Mouse (Mus musculus) spleen, adult 2 months (tissue): Measurements from ENCODE around the gene Spsb1. TPM values are rescaled to one million over a fixed set of nuclear protein-coding genes. Genes with fewer than 3 reads are reported as not detected.

Experiments
- DNase-seq, 2 experiments: peaks; one replicate each; pipeline versions ENCODE4 v3.0.0 to v3.0.0-alpha.2; 2012 to 2021; ENCODE audit warnings: low spot score in 2 of 2, low read depth in 1 of 2
- H3K27ac ChIP-seq: fragments of 200-500 bp; 2 replicates; pipeline ENCODE4 v1.5.1; 2012; ENCODE audit warnings: low read length, inconsistent platforms; ENCODE audit not compliant: insufficient read depth
- H3K27me3 ChIP-seq: fragments of 200-500 bp; 2 replicates; pipeline ENCODE4 v1.6.1; 2012; ENCODE audit warnings: mild to moderate bottlenecking, moderate library complexity, low read length, inconsistent platforms; ENCODE audit not compliant: control insufficient read depth, insufficient read depth
- H3K36me3 ChIP-seq: fragments of 200-500 bp; 2 replicates; pipeline ENCODE4 v1.6.1; 2012; ENCODE audit warnings: mild to moderate bottlenecking, low read length, inconsistent platforms; ENCODE audit not compliant: control insufficient read depth, insufficient read depth
- H3K4me1 ChIP-seq: fragments of 200-500 bp; 2 replicates; pipeline ENCODE4 v1.6.1; 2011; ENCODE audit warnings: inconsistent platforms; ENCODE audit not compliant: control insufficient read depth, insufficient read depth, insufficient read length
- H3K4me3 ChIP-seq: fragments of 200-500 bp; 2 replicates; pipeline ENCODE4 v1.5.1; 2011; ENCODE audit warnings: mild to moderate bottlenecking, inconsistent platforms; ENCODE audit not compliant: insufficient read depth, insufficient read length; ENCODE audit errors: extremely low read depth
- CTCF ChIP-seq: fragments of 200-500 bp; IDR thresholded peaks from 2 replicates; pipeline ENCODE4 v1.5.1; 2011; ENCODE audit warnings: mild to moderate bottlenecking, inconsistent platforms; ENCODE audit not compliant: insufficient read depth, insufficient read length, insufficient replicate concordance; ENCODE audit errors: extremely low read depth
- POLR2A ChIP-seq: fragments of 200-500 bp; IDR thresholded peaks from 2 replicates; pipeline ENCODE4 v1.6.1; 2011; ENCODE audit warnings: low read depth, low read length, inconsistent platforms
- WGBS: fragments of 180-500 bp; shearing (Covaris S2); methylation state at CpG from one replicate; pipeline ENCODE4 v1.1.7; 2018; 5-methylcytosine and 5-hydroxymethylcytosine counted together
- polyA plus RNA-seq: library from polyadenylated mRNA; depleted of rRNA; stranded (reverse); fragments of >200 nt; gene quantifications from 2 replicates; pipeline ENCODE4 v1.2.3, GENCODE M21; 2012

The Spsb1 gene
- polyA plus RNA-seq, 1 experiment = 5.9 TPM

DNA sequence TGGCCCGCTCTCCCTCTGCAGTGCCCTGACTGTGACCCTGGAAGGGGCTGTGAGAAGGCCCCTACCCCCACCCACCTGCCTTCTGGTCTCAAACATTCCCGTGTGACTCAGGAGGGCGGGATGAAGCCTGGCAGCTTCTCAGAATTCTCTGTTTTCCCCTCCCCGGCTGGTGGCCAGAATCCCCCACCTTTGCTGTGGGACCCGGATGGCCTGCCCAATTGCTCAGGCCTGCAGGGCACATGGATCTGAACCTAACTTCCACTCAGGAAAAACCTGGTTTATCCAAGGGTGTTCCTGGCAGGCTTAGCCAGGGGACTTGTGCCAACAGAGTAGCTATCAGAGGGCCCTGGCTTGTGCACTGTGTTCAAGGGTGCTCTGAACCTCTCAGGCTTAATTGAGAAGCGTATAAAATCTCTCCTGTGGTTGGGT lies 76.8 kb downstream of the Spsb1 start:
- no peak for DNase-seq
- no peaks in the 10 kb centered on the region for H3K27me3 ChIP-seq
- H3K4me3 ChIP-seq = no peak overlapping the region
- peaks cover 2% of the 10 kb centered on the region; the same call in 1 of the 2 replicates for H3K4me1 ChIP-seq
- no peaks in the 10 kb centered on the region for H3K36me3 ChIP-seq
- WGBS = 72% methylated on average over 6 of the region's 6 CpGs
- no peak overlapping the region for H3K27ac ChIP-seq
- TF ChIP-seq POLR2A (no peak), CTCF (no peak)

DNA sequence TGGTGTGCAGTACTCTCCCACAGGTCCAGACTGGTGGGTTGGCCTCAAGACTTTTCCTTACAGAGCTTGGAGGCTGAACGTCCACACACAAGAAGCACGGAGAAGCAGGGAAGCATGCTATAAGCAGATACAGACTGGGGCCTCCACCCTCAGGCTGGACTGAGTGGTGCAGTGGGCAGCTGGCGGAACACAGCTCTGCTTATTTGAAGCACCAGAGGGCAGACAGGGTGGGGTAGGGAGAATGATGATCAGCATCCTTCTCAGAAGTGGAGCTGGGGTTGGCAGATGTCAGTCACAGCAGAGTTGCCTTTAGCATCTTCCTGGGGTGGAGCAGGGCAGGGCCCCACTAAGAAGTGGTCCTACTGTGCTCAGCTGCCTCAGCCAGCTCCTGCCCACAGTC lies 77.6 kb downstream of the Spsb1 start:
- H3K4me3 ChIP-seq = no peak overlapping the region
- 66% methylated on average over 3 of the region's 3 CpGs for whole genome bisulfite sequencing
- H3K27ac ChIP-seq = no peak overlapping the region
- H3K36me3 ChIP-seq = no peaks in the 10 kb centered on the region
- peaks cover 2% of the 10 kb centered on the region; the same call in 1 of the 2 replicates for H3K4me1 ChIP-seq
- DNase-seq = no peak
- no peaks in the 10 kb centered on the region for H3K27me3 ChIP-seq
- TF ChIP-seq POLR2A (no peak), CTCF (no peak)

GRCm38 (mm10) chr4:149876761-149877160 lies 78.1 kb downstream of the Spsb1 start:
- no peak for DNase-seq
- TF ChIP-seq POLR2A (no peak), CTCF (no peak)
- Histone ChIP-seq H3K27me3 (no peaks in the 10 kb centered on the region), H3K36me3 (no peaks in the 10 kb centered on the region), H3K4me3 (no peak overlapping the region), H3K27ac (no peak overlapping the region), H3K4me1 (peaks cover 2% of the 10 kb centered on the region; the same call in 1 of the 2 replicates)
- WGBS = 72% methylated on average over 6 of the region's 6 CpGs

- TF ChIP-seq POLR2A (no peak), CTCF (no peak)
- Histone ChIP-seq H3K36me3 (no peaks in the 10 kb centered on the region), H3K27ac (no peak overlapping the region), H3K27me3 (no peaks in the 10 kb centered on the region), H3K4me1 (peaks cover 2% of the 10 kb centered on the region; the same call in 1 of the 2 replicates), H3K4me3 (no peak overlapping the region)
- 44% methylated on average over 8 of the region's 8 CpGs for WGBS
- no peak for DNase-seq
Measured at GRCm38 (mm10) chr4:149875986-149876501, 78.8 kb downstream of the Spsb1 start.

DNA sequence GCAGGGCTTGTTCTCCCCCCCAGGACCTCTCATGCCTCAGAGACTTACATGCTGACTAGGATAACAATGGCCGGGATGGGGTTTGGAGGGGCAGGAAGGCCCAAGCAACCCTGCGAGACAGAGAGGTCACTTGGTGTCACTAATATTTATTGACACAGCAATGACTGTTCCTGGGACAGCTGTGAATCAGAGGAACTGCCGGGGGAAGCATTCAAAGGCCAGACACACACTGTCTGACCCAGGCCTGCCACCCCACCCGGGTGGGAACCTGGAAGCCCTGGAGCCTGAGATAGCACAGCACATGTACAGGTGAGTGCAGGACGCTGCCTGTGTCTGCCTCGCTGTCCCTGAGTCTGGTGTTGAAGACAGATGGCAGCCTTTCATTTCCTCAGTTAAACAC lies 79.5 kb downstream of the Spsb1 start:
- no peak for DNase-seq
- TF ChIP-seq POLR2A (no peak), CTCF (no peak)
- WGBS = 79% methylated on average over 6 of the region's 6 CpGs
- Histone ChIP-seq H3K27ac (no peak overlapping the region), H3K4me1 (no peaks in the 10 kb centered on the region; the same call in 1 of the 2 replicates), H3K27me3 (no peaks in the 10 kb centered on the region), H3K36me3 (no peaks in the 10 kb centered on the region), H3K4me3 (no peak overlapping the region)

DNA sequence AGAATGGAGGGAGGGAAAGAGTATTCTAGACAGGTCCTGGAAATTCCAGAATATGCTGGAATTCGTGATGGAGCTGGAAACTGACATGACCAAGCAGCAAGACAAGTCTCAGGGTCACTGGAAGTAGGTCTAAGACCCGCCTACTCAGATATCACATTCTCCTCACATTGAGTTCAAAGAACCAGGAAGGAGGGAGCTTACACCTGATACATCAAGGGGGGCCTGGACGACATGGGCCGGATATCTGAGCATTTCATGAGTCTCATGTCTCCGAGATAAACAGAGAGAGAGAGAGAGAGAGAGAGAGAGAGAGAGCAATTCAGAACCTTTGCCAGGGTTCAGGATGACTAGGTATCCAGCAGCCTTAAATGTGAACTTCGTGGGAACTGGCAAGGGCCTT lies 82.6 kb downstream of the Spsb1 start:
- Histone ChIP-seq H3K27ac (no peak overlapping the region), H3K27me3 (no peaks in the 10 kb centered on the region), H3K4me3 (no peak overlapping the region), H3K36me3 (no peaks in the 10 kb centered on the region), H3K4me1 (no peaks in the 10 kb centered on the region; the same call in 1 of the 2 replicates)
- no peak for DNase-seq
- 78% methylated on average over 6 of the region's 6 CpGs for WGBS
- TF ChIP-seq POLR2A (no peak), CTCF (no peak)

- Histone ChIP-seq H3K36me3 (no peaks in the 10 kb centered on the region), H3K4me1 (no peaks in the 10 kb centered on the region; the same call in 1 of the 2 replicates), H3K27me3 (no peaks in the 10 kb centered on the region), H3K27ac (0 out of 2 replicates have a peak overlapping the region, but pooled peaks have one; percentile 24), H3K4me3 (no peak overlapping the region)
- WGBS = 35% methylated on average over 7 of the region's 7 CpGs
- TF ChIP-seq POLR2A (no peak), CTCF (no peak)
- no peak for DNase-seq
Measured at GRCm38 (mm10) chr4:149871582-149871981, 83.3 kb downstream of the Spsb1 start.
